Mouse (Mus musculus): ENCODE measurements around the gene Abhd14a. TPM values are rescaled to one million over a fixed set of nuclear protein-coding genes. Genes with fewer than 3 reads are reported as not detected.

Abhd14a gene
- polyA plus RNA-seq, 1 experiment from 2014 or later, result 20.8 TPM

DNA sequence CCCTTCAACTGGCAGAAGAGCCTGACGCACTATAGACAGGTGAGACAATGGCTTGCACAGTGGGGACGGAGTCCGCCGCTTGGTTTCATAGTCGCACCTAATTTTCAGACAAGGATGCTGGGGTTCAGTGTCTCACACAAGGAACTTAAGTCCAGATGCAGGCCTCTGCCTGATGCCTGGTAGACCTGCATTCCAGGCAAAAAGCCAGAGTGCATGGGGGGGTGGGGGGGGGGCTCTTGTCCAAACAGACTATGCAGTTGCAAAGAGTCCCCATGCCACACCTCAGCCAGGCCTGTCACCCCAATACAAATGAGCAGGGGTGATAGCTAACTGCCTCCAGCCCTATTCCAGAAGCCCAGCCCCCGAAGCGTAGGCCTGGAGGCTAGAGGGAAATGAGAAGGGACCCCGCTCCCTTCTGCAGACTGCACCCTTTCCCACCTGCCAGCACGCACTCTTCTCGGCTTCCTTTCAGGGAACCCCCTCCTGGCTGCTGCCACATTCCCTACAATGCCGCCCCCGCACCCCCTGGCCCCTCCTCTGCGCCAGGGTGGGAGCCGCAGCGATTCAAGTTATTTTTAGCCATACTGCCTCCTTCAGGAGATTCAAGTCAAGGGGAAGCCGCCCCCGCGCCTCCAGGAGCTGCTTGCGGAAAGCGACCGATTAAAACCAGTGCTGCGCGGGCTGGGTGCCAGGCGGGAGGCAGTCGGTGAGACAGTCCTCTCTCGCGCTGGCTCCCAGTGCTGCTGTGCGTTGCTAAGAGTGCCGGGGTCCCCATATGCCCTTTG, 29.4 kb downstream of the Abhd14a start:
- peak; percentile 17; the same call in 1 of the 2 replicates for ATAC-seq
- Histone ChIP-seq H3K27me3 (replicated peaks; ENCODE audit: control insufficient read depth, insufficient read depth, low read length) (peaks cover 7% of the 10 kb centered on the region; the same call in 1 of the 2 replicates), H3K4me1 (replicated peaks; ENCODE audit: control insufficient read depth, insufficient read depth, low read length) (no peaks in the 10 kb centered on the region), H3K9ac (ENCODE audit: low read depth, low read length) (0 out of 2 replicates have a peak overlapping the region, but pooled peaks have one; percentile 11), H3K36me3 (ENCODE audit: control insufficient read depth, insufficient read depth) (no peaks in the 10 kb centered on the region), H3K27ac (ENCODE audit: low read depth, low read length) (no peak overlapping the region), H3K4me2 (replicated peaks; ENCODE audit: low read depth) (peak overlapping the region; percentile 56), H3K4me3 (ENCODE audit: low read depth, low read length) (0 out of 2 replicates have a peak overlapping the region, but pooled peaks have one; percentile 7), H3K9me3 (ENCODE audit: control insufficient read depth) (no peaks in the 10 kb centered on the region)
- 20% methylated on average over 29 of the region's 29 CpGs for WGBS
- TF ChIP-seq CTCF (IDR thresholded peaks at IDR 0.05; ENCODE audit: low read depth), result peak; percentile 56

- Histone ChIP-seq H3K9ac (ENCODE audit: low read depth, low read length) (no peak overlapping the region), H3K4me2 (replicated peaks; ENCODE audit: low read depth) (no peak overlapping the region), H3K4me3 (ENCODE audit: low read depth, low read length) (no peak overlapping the region), H3K36me3 (ENCODE audit: control insufficient read depth, insufficient read depth) (no peaks in the 10 kb centered on the region), H3K27me3 (replicated peaks; ENCODE audit: control insufficient read depth, insufficient read depth, low read length) (peaks cover 7% of the 10 kb centered on the region; the same call in 1 of the 2 replicates), H3K27ac (ENCODE audit: low read depth, low read length) (no peak overlapping the region), H3K9me3 (ENCODE audit: control insufficient read depth) (no peaks in the 10 kb centered on the region), H3K4me1 (replicated peaks; ENCODE audit: control insufficient read depth, insufficient read depth, low read length) (no peaks in the 10 kb centered on the region)
- no peak for ATAC-seq
- WGBS, result 89% methylated on average over 6 of the region's 6 CpGs
- no peak for TF ChIP-seq CTCF (IDR thresholded peaks at IDR 0.05; ENCODE audit: low read depth)
Observed at GRCm38 (mm10) chr9:106416826-106417225, 30.7 kb downstream of the Abhd14a start.

GRCm38 (mm10) chr9:106413606-106414005, 33.9 kb downstream of the Abhd14a start:
- Histone ChIP-seq H3K36me3 (ENCODE audit: control insufficient read depth, insufficient read depth) (no peaks in the 10 kb centered on the region), H3K27ac (ENCODE audit: low read depth, low read length) (no peak overlapping the region), H3K27me3 (replicated peaks; ENCODE audit: control insufficient read depth, insufficient read depth, low read length) (no peaks in the 10 kb centered on the region), H3K4me2 (replicated peaks; ENCODE audit: low read depth) (no peak overlapping the region), H3K4me1 (replicated peaks; ENCODE audit: control insufficient read depth, insufficient read depth, low read length) (no peaks in the 10 kb centered on the region), H3K9ac (ENCODE audit: low read depth, low read length) (no peak overlapping the region), H3K9me3 (ENCODE audit: control insufficient read depth) (no peaks in the 10 kb centered on the region), H3K4me3 (ENCODE audit: low read depth, low read length) (no peak overlapping the region)
- no peak for TF ChIP-seq CTCF (IDR thresholded peaks at IDR 0.05; ENCODE audit: low read depth)
- ATAC-seq, result no peak
- 84% methylated on average over 5 of the region's 5 CpGs for WGBS

DNA sequence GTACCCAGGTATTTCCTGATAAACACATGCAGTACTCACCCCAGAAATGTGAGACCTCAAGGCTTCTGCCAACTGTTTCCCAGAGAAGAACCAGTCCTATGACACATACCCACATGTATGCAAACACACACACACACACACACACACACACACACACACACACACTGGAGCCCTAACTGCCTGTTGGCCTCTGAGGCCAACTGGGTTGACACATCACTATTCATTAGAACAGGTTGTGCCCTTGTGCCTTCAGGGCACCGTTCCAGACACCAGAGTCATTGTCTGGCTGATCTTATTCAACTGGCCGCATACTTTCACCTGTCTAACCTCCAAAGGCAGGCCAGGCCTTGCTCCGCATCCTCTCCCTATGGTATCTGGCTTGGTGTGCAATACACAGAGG, 35.3 kb downstream of the Abhd14a start:
- no peak for TF ChIP-seq CTCF (IDR thresholded peaks at IDR 0.05; ENCODE audit: low read depth)
- 80% methylated on average over 3 of the region's 3 CpGs for WGBS
- H3K9me3 ChIP-seq (ENCODE audit: control insufficient read depth), result no peaks in the 10 kb centered on the region

GRCm38 (mm10) chr9:106411729-106412128, 35.7 kb downstream of the Abhd14a start:
- H3K27me3 ChIP-seq (replicated peaks; ENCODE audit: control insufficient read depth, insufficient read depth, low read length), result no peaks in the 10 kb centered on the region
- no peaks in the 10 kb centered on the region for H3K4me1 ChIP-seq (replicated peaks; ENCODE audit: control insufficient read depth, insufficient read depth, low read length)
- H3K27ac ChIP-seq (ENCODE audit: low read depth, low read length), result no peak overlapping the region
- H3K4me3 ChIP-seq (ENCODE audit: low read depth, low read length), result no peak overlapping the region
- ATAC-seq, result no peak
- no peak for TF ChIP-seq CTCF (IDR thresholded peaks at IDR 0.05; ENCODE audit: low read depth)
- no peaks in the 10 kb centered on the region for H3K36me3 ChIP-seq (ENCODE audit: control insufficient read depth, insufficient read depth)
- H3K4me2 ChIP-seq (replicated peaks; ENCODE audit: low read depth), result no peak overlapping the region
- 63% methylated on average over 6 of the region's 6 CpGs for WGBS
- no peaks in the 10 kb centered on the region for H3K9me3 ChIP-seq (ENCODE audit: control insufficient read depth)
- H3K9ac ChIP-seq (ENCODE audit: low read depth, low read length), result no peak overlapping the region

More for the DNA sequence above, 35.3 kb downstream of the Abhd14a start:
- Histone ChIP-seq H3K27me3 (replicated peaks; ENCODE audit: control insufficient read depth, insufficient read depth, low read length) (no peaks in the 10 kb centered on the region), H3K27ac (ENCODE audit: low read depth, low read length) (no peak overlapping the region), H3K9ac (ENCODE audit: low read depth, low read length) (no peak overlapping the region), H3K4me1 (replicated peaks; ENCODE audit: control insufficient read depth, insufficient read depth, low read length) (no peaks in the 10 kb centered on the region), H3K4me2 (replicated peaks; ENCODE audit: low read depth) (no peak overlapping the region), H3K4me3 (ENCODE audit: low read depth, low read length) (no peak overlapping the region), H3K36me3 (ENCODE audit: control insufficient read depth, insufficient read depth) (no peaks in the 10 kb centered on the region)
- ATAC-seq, result no peak

GRCm38 (mm10) chr9:106411091-106411594, 36.3 kb downstream of the Abhd14a start:
- no peak for TF ChIP-seq CTCF (IDR thresholded peaks at IDR 0.05; ENCODE audit: low read depth)
- no peak for ATAC-seq

More at GRCm38 (mm10) chr9:106411091-106411594, 36.3 kb downstream of the Abhd14a start:
- Histone ChIP-seq H3K9ac (ENCODE audit: low read depth, low read length) (no peak overlapping the region), H3K36me3 (ENCODE audit: control insufficient read depth, insufficient read depth) (no peaks in the 10 kb centered on the region), H3K4me3 (ENCODE audit: low read depth, low read length) (no peak overlapping the region), H3K27me3 (replicated peaks; ENCODE audit: control insufficient read depth, insufficient read depth, low read length) (no peaks in the 10 kb centered on the region), H3K27ac (ENCODE audit: low read depth, low read length) (no peak overlapping the region), H3K4me2 (replicated peaks; ENCODE audit: low read depth) (no peak overlapping the region), H3K4me1 (replicated peaks; ENCODE audit: control insufficient read depth, insufficient read depth, low read length) (no peaks in the 10 kb centered on the region), H3K9me3 (ENCODE audit: control insufficient read depth) (no peaks in the 10 kb centered on the region)
- WGBS, result 55% methylated on average over 9 of the region's 9 CpGs

All from intestine, postnatal 0 days (tissue).